Mouse (Mus musculus) thymus, postnatal 10 days (tissue): Measurements from ENCODE around the gene Tnrc6a.

Source experiments
- DNase-seq, 2 experiments: peaks; one replicate each; pipeline ENCODE4 v3.0.0; 2021; ENCODE audit warnings: low spot score in 2 of 2

The Tnrc6a gene

DNA sequence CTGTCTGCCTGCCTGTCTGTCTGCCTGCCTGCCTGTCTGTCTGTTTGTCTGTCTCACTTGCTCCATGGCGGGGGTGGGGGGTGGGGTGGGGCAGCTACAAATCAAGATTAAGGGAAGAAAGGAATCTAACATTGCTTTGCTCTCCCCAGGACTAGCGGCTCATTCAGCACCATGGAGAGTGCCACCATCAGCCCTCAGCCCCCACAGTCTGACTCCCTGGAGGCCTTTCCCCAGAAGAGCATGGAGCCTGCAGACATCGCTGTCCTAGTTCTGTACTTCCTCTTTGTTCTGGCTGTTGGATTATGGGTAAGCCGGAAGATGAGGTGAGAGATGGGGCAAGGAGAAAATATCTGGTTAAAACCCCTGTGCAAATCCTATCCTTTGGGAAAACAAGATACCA is 111.8 kb downstream of the Tnrc6a start:
- DNase-seq = peak in 1 of 2 experiments; percentile 18

DNA sequence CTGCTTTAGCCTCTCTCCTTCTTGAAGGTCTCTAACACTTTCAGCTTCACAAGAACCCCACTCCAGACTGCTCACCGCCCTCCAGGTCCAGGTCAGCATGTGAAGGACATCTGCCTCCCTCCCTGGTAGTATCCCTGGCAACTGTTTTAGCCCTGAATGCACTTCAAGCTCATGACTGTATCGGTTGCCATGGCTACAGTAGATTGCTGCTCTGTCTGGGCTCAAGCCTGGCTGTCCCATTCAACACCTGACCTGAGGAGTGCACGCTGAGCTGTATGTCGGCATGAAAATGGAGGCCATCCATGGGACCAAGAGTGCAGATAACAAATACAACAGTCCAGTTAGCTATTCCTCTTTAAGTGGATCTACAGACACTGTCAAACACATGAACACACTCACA is 114.9 kb downstream of the Tnrc6a start:
- DNase-seq = no peak

DNA sequence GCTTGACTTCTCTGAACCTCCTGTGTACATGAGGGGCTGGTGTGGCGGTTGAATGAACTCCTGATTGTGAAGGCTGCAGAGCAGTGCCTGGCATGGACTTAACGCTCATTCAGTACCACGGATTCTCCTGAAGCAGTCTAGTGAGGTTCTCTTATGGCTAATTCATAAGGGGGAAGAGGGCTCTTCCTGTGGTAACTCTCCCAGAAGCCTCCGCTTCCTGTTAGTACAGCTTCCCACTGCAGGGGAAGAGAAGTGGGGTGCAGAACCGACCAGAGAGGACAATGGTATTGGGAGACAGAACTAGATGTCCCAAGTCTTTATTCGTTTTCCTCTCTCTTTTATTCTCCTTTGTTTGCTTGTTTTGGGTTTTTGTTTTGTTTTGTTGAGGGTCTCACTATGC is 116.4 kb downstream of the Tnrc6a start:
- no peak for DNase-seq

DNA sequence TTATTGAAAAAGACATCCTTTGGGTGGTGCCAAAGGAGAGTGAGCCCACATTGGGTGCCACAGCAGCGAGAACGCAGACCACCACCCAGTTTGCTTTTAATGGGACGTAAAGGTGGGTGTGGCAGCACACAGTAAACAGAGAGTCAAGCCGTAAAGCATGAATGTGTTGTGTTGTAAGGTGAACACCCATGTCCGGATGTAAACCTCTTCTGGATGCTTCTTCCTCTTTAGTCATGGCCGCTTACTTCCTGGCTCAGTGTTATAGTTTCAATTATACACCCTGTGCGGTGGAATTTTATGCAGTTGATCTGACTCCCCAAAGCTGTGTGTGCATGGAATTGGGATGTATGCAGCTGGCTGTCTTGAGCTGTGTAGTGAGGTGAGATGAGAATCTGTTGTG is 118.6 kb downstream of the Tnrc6a start:
- no peak for DNase-seq

DNA sequence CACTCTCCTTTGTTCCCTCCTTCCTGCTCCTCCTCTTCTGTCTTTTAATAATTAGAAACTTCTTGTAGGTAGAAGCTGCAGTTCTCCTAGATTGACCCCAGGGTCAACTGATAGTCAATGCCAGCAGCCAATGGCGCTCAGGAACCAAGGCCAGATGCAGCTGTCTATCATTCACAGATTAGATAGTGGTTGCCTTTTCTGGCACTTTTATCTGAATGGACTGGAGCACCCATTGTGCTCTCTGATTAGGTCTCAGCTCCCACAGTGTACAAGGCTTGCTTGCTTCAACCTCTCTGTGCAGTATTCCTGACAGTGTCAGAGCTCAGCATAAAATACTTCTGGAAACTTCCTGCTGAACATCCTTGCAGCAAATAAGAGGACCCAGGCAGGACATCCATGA is 121.1 kb downstream of the Tnrc6a start:
- DNase-seq = no peak
